Mouse (Mus musculus) left cerebral cortex, postnatal 36 days (tissue): ENCODE data around the gene Pdcd2. TPM values are rescaled to one million over a fixed set of nuclear protein-coding genes. Genes with fewer than 3 reads are reported as not detected.
"Not testable (repeated sequence)": the region's sequence is repeated elsewhere in the genome, so short reads cannot be mapped to it uniquely, and the experiment has no call there.

Experiments
- DNase-seq, 2 experiments: peaks; one replicate each; pipeline ENCODE4 v3.0.0; 2021 to 2022; ENCODE audit warnings: low spot score in 2 of 2, mixed read lengths in 1 of 2
- intact Hi-C: fragments of 180-260 bp; cut with DNase I; formaldehyde crosslinking; loops from one replicate; pipeline ENCODE4 v1.15.1; 2025
- total RNA-seq, 2 experiments: library from RNA; stranded (reverse); gene quantifications; 2 replicates each; pipeline ENCODE4 v1.2.3; 2021

Pdcd2 gene
- total RNA-seq = 10 to 100 TPM; 14.2 to 19.3 TPM

DNA sequence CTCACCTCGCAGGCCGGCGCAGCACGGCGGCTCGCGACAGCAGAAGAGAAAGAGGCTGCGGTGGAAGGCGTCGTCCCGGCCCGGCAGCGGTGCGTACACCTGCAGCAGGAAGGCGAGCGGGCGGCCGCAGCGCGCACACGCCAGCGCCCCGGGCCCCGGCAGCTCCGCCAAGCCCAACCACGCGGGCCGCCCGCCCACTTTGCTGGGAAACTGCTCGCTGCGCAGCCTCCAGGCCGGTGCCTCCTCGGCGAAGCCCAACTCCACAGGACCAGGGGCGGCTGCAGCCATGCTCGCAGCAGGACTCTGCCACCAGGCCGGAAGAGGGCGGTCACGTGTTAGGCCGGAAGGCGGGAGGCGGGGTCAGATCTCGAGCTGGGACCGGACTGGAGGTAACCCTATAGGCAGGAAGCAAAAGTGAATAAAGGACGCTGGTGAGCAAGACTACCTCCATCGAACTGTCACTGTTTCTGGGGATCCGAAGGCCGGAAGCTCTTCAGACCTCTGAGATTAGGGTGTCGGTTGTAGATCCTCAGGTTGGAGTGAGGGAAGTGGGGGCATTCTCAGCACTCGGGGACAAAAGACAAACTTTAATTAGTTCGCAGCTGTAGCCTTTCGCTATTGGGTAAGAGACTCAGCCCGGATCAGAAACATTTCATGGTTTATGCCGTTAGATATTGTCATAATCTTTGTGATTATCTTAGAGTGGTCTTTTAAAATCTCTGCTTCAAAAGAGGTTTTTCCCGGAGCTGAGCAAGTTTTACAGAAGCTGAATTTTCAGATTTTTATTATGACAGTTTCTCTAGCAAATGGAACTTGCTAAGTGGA is at the start of gene Pdcd2:
Gene Pdcd2 (minus strand): TSS at position 316 of the 825 bp plus-strand sequence.
- peak; percentile 91 for DNase-seq
- intact Hi-C loops = loop anchor here (5.0 kb wide), 1 partner anchor 35 kb away; the partner anchor contains the start of gene Prdm9

GRCm38 (mm10) chr17:15575056-15575455 is 48.0 kb upstream of the Pdcd2 start:
- no peak for DNase-seq
- intact Hi-C loops = no loop called here

DNA sequence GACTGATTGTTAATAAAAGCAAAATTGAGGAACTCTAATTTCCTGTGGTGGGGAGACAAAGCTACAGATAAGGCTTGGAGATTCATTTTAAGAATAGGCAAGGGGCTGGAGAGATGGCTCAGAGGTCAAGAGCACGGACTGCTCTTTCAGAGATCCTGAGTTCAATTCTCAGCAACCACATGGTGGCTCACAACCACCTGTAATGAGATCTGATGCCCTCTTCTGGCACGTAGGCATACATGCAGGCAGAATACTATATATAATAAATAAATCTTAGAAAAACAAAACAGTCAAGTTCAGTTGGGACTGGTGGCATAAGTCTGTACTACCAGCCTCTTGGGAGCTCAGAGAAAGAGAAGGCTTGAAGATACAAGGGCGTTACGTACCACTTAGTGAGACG is 39.8 kb upstream of the Pdcd2 start:
- DNase-seq = no peak
- intact Hi-C loops = no loop called here

- intact Hi-C loops = loop anchor here (5.0 kb wide), 1 partner anchor 38 kb away; the partner anchor contains the start of gene Pdcd2
- no peak for DNase-seq
Observed at GRCm38 (mm10) chr17:15564928-15565300, 37.8 kb upstream of the Pdcd2 start.

DNA sequence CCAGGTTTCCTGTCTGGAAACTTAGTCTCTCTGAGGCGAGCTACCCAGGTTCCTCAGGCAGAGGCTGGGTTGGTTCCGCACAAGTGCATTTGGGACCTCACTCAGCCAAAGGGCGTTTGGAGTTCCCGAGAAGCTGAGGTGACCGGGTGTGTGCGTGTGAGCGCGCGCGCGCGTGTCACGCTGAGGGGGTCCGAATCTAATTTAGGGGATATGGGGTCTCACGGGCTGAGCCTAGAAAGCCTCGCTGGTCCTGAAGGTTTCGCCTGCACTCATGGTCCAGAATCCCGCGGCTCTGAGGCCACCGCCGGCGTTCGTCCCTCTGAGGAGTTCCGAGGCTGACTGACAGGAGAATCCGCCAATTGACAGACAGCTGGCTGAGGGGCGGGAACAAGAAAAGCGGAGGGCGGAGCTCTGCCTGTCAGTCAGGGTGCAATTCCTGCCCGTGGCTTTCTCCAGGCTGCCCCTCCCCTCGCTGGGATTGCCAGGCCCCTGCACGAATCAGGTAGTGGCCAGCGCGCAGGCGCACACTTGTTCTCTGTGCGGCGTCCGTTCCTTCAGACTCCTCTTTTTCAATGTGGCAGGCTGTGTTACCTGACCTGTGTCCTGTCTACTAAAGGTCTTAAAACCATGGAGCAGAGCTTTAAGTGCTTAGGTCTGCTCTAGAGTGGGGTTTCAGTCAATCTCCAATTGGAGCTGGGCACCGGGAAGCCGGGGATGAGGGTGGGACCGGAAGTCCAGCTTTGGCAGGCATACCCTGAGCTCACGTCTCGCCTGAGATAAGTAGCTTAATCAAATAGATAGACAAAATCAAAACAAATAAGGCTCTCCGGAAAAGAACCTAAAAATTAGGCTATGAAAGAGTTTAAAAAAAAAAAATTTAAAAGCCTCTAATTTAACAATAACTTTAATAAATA is 37.2 kb upstream of the Pdcd2 start, which contains the start of gene Prdm9:
Gene Prdm9 (minus strand): TSS at position 341 of the 914 bp plus-strand sequence.
- intact Hi-C loops = loop anchor here (5.0 kb wide), 1 partner anchor 37 kb away; the partner anchor contains the start of gene Pdcd2
- DNase-seq = peak; percentile 100

- DNase-seq = no peak
- intact Hi-C loops = loop anchor here (5.0 kb wide), 1 partner anchor 33 kb away; the partner anchor contains the start of gene Pdcd2
Observed at GRCm38 (mm10) chr17:15559946-15560345, 32.8 kb upstream of the Pdcd2 start.

- DNase-seq = no peak
- intact Hi-C loops = no loop called here
Observed at GRCm38 (mm10) chr17:15549713-15550112, 22.6 kb upstream of the Pdcd2 start.

DNA sequence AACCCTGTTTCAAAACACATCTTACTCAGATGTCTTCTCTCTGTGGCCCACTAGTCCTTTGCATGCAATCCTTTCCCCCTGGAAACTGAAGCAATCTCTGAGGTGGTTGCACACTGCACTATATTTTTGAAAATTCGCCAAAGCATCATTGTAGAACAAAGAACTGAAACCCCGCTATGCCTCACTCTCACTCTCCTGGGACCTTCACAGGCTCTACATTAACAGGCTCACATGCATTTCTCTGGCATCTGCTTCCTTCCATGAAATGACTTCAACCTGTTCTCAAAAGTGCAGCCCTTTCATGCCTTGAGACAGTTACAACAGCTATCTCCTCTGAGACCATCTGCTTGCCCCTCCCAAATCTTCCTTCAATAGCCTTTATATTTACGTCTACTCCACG is 19.3 kb upstream of the Pdcd2 start:
- intact Hi-C loops = no loop called here
- DNase-seq = no peak

DNA sequence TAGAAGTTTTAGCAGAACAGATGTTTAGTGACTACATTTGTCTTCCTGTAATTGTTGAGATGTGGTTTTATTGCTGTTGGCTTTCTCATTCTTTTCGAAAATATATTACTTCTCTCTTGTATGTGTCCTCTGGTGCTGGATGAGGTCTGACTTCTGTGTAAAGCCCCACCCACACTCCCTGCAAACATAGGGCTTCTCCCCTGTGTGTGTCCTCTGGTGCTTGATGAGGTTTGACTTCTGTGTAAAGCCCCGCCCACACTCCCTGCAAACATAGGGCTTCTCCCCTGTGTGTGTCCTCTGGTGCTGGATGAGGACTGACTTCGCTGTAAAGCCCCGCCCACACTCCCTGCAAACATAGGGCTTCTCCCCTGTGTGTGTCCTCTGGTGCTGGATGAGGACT is 16.8 kb upstream of the Pdcd2 start:
- DNase-seq, intact Hi-C loops: not testable (repeated sequence)

- intact Hi-C loops = no loop called here
- DNase-seq = no peak
Observed at GRCm38 (mm10) chr17:15540309-15540708, 13.2 kb upstream of the Pdcd2 start.

- DNase-seq = no peak
- intact Hi-C loops = no loop called here
Observed at GRCm38 (mm10) chr17:15536457-15536904, 9.4 kb upstream of the Pdcd2 start.

- intact Hi-C loops = no loop called here
- DNase-seq = no peak
Observed at GRCm38 (mm10) chr17:15535943-15536342, 8.8 kb upstream of the Pdcd2 start.

DNA sequence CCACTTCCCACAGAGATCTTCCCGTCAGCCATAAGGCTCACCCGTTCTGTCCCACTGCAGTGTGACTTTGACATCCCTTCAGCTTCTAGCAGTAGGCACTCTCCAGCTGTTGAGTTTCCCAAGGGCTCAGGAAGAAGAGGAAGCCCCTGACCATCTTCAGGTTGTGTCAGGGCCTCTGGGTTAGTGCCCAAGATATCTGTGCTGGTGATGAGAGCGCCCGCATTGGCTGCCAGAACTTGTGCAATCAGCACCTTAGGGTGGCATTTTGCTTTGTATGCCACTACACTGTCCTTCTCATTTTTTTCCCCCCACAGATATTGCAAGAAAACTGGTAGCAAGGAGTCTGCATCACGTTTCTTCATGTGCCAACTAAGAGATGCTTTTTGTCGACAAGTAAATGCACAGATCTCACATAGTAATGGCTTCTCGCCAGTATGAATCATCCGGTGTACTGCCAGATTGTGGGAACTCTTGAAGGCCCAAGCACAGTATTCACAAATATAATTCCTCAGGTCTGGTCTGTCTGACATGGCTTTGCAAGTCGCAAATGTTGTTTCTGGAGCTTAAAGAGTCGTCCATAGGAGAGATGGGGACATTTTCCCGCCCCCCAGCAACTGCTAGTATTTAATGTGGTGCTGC is 8.2 kb upstream of the Pdcd2 start:
- intact Hi-C loops = no loop called here
- DNase-seq = peak; percentile 41 to 54

GRCm38 (mm10) chr17:15530141-15530540 is 3.0 kb upstream of the Pdcd2 start:
- intact Hi-C loops = loop anchor here (5.0 kb wide), 1 partner anchor 192 kb away; no protein-coding TSS in a partner anchor
- DNase-seq = peak in 1 of 2 experiments; percentile 34

- no peak for DNase-seq
- intact Hi-C loops = loop anchor here (5.0 kb wide), 1 partner anchor 33 kb away; the partner anchor contains the start of gene Prdm9
Observed at GRCm38 (mm10) chr17:15528887-15529286, 1.8 kb upstream of the Pdcd2 start.

GRCm38 (mm10) chr17:15527811-15528136 is 673 bp upstream of the Pdcd2 start:
- no peak for DNase-seq
- intact Hi-C loops = loop anchor here (5.0 kb wide), 1 partner anchor 35 kb away; the partner anchor contains the start of gene Prdm9

DNA sequence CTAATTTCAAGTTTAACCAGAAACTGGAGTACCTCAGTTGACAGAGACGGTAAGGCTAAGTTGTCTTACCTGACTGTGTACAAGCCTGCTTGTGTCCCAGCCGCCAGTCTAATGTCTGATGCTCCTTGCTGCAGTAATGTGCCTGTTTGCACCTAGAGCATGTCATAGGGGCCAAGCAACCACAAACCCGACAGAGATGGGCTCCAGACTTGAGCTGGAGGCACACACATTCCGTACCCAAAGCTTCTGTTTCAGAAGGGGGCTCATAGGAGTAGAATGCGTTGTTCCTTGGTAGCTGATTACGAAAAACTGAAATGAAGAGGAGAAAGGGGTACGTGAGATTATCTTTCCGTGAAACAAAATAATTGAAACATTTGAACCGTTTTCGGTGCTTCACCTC is 797 bp downstream of the Pdcd2 start:
- DNase-seq = no peak
- intact Hi-C loops = loop anchor here (5.0 kb wide), 1 partner anchor 36 kb away; the partner anchor contains the start of gene Prdm9

DNA sequence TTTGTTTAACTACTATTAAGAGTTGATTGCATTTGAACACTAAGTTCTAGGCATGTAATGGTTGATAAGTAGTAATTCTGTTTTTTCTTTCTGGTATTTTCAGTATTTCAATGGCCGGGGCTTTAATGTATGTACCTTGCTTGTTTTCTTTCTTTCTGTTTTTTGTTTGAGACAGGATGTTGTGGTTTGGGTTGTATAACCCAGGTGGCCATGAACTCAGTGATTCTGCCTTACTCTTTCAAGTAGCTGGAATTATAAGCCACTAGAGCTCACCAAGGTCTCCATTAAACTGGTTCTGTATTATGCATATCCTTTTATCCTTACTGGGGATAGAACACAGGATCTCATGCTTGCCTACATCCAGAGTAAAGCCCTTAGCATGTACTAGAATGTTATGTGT is 8.3 kb downstream of the Pdcd2 start:
- DNase-seq = no peak
- intact Hi-C loops = no loop called here

DNA sequence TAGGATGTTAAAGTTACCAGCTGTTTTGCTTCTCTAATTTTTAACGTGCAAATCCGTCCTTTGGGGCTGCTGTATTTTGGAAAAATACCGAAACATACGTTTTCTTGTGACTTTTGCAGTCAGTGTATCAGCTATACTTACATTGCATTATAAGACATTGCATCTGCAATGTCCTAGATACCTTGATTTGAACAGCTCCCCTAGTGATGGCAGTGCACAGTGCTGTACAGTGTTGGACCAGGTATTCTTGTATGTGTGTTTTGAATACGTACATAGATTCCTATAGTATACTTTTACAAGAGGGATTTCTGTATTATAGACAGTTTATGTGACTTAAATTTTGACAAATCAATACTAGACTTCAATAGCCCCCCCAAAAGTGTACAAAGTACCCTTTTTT is 8.9 kb downstream of the Pdcd2 start:
- intact Hi-C loops = no loop called here
- no peak for DNase-seq
